Mouse (Mus musculus) frontal cortex, postnatal 14 days (tissue): ENCODE data around the gene Ppp1r1a.

Experiments used
- DNase-seq, 2 experiments: peaks; one replicate each; pipeline ENCODE4 v3.0.0; 2022; ENCODE audit warnings: low spot score in 2 of 2

Ppp1r1a gene

DNA sequence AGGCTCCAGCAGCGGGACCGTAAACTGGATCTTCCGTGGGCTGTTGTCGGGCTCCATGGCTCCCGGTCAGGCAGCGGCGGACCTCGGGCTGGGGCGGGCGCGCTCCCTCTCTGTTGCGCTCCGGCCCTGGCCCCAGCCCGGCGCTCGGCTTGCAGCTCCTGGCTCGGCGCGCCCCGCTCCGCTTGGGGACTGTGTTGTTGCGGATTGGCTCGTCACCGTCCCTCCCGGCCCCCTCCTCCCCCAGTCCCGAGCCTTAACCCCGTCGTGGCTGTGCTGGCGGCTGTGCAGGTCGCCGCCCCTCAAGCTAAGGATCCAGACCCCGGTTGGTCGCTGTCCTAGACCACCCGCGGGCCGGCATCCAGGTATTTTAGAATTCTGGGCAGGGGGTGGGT, at the start of gene Ppp1r1a:
Gene Ppp1r1a, minus strand, starts transcription at position 182 of the 392 bp plus-strand sequence.
- DNase-seq = peak in 1 of 2 experiments; percentile 76

DNA sequence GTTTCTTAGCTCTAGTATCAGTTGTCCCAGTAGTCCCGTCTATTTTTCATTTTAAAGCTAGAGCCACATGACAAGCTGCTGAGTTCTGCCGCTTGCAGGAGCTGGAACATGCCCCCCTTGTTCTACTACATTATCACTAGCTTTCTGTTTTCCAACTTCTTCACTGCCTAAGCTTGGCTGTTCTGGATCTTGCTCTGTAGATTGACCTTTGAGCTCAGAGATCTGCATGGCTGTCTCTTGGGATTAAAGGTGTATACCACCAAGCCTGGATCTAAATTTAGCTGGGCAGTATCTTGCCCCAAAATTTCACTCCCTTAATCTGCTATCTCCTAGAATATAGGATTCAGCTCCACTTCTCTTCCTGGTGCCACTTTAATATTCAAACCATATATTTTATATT, 48.1 kb upstream of the Ppp1r1a start:
- no peak for DNase-seq

GRCm38 (mm10) chr15:103564981-103565380, 27.2 kb upstream of the Ppp1r1a start, which contains the start of gene Glycam1:
Gene Glycam1 (minus strand): TSS chr15:103565081.
- DNase-seq = no peak

DNA sequence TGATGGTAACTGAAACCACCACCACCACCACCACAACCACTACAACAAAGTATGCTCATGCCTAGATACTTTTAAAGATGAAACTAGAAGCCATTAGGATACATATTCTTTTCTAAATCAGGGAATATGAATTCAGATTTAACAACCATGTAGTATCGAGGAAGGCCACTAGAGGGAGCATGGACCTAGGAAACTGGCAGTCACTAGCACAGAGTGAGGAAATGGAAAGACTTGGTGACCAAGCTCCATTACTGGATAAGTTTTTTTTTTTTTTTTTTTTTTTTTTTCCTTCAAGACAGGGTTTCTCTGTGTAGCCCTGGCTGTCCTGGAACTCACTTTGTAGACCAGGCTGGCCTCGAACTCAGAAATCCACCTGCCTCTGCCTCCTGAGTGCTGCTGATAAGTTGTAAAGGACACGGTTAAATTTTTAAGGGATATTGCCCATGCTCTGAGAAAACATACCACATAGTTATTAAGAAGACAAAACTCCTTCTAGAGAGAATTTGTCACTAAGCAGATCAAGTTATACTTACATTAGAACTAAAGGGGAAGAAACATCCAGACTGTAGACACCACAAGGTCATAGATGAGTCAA, 14.4 kb upstream of the Ppp1r1a start:
- DNase-seq = peak in 1 of 2 experiments; percentile 17

DNA sequence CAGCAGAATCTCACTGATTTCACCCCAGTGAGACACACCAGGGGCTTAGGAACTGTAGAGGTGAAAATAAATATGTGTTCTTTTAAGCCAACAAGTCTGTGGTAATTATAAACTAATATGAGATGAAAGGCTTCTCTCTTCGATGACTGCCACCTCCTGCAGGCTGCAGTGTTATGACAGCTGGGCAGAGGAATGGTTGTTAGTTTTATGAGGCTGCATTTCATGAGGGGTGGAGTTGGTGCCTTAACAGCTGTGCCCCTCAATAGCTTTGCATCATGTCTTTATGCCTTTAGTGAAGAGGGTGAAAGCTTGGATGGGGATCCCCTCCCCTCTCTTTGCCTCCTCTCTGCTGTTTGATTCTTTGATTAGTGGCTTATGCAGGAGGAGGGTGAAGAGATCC, 13.2 kb upstream of the Ppp1r1a start:
- no peak for DNase-seq

DNA sequence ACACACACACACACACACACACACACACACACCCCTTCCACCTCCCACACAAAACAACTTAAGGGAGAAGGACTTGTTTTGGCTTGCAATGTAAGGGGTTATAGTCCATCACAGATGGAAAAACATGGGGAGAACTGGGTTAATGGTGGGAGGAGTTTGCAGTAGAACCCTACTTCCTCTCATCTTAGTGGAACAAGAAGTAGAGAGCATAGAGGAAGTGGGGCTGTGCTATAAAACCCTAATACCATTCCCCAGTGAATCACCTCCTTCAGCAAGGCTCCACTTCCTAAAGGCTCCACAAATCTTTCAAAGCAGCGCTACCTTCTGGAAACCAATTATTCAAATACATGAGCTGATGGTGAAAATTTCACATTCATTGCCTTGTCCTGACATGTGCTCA, 11.7 kb upstream of the Ppp1r1a start:
- no peak for DNase-seq

GRCm38 (mm10) chr15:103547983-103548382, 10.2 kb upstream of the Ppp1r1a start:
- no peak for DNase-seq

DNA sequence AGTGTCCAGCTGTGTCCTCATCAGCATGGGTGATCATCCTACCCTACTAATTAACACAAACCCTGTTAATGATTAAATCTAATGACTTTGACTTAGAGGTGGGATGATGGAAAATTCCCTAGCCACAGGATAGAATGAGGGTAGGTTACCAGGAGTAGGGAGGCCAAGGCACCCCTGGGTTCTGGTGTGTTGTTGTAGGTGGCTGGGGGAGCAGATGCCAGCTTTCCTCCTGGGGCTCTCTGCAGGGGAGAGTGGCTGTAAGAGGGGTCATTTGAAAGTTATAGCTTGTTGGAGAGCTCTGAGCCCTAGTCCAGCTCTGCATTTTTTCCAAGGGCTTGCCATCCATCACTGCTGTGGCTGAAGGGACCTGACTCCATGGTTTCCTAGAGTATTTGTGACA, 4.7 kb upstream of the Ppp1r1a start:
- peak in 1 of 2 experiments; percentile 0 for DNase-seq

GRCm38 (mm10) chr15:103540646-103541045, 2.8 kb upstream of the Ppp1r1a start:
- no peak for DNase-seq

DNA sequence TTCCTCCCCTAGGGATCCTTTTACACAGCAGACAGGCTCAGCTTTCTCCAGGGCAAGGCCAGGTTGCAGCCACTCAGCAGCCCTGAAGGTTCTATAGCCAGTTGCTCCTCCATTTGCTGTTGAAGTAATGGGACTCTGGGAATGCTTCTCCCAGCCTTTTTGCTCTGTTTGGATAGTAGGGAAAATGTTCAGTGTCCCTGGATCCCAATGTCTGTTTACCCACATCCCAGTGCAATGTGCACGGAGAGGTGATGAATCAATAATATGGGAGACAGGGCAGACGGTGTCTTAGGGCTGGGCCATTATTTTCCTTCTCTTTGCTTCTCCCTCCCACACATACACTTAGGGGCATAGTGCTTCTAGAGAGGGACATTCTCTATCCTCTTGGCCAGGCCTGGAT, 1.5 kb upstream of the Ppp1r1a start:
- DNase-seq = peak in 1 of 2 experiments; percentile 2

DNA sequence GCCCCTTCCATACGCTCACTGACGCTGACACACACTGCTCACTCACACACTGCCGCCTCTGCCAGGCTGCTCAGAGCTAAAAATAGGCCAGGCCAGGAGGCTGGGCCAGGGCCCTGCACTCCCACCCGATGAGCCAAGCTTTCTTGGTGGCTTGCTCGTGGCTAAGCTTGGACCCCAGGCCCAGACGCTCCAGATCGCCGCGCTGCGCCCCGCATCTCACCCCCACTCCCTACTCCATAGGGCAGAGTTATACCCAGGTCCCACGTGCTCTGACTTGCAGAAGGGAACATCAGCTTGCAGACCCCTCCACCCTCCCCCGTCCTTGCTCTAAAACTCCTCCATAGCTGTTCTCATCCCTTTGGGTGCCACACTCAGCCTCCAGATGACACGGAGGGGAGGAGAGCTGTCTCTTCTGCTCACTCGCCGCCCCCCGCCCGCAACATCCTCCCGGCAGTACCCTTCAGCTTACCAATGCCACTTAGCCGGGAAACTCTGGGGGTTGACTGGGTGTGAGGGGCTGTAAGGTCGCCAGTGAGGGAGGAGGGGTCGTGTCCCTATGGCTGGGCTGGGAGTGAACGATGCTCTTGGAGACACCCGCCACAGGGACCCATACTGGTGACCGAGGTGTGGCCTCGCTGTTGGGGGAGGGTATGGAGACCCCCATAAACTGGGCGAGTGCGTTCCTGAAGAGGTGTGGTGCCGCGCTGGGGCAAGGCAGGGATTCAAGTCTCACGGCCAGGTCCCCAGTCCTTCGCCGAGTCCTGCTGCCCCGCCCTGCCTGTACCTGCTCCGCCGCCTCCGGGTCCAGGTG, 587 bp downstream of the Ppp1r1a start:
- DNase-seq = no peak

DNA sequence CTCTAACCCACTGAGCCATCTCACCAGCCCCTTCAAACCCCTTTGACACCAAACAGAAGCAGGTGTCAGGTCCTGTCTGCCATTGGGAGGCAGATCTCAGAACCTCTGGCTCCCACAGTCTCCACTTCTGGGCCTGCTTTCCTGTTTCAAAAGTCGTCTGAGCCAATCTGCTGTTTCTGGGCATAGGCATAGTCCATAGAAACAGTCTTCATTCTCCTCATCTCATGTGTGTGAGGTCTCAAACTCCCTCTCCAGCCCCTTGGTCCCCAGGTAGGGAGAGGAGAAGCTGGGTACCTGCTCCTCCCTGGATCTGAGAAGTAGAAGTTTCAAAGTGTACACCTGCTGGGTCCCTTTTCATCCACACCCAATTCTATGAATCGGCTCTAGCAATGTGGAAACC, 1.3 kb downstream of the Ppp1r1a start:
- no peak for DNase-seq

GRCm38 (mm10) chr15:103535786-103536185, 2.0 kb downstream of the Ppp1r1a start:
- DNase-seq = no peak

DNA sequence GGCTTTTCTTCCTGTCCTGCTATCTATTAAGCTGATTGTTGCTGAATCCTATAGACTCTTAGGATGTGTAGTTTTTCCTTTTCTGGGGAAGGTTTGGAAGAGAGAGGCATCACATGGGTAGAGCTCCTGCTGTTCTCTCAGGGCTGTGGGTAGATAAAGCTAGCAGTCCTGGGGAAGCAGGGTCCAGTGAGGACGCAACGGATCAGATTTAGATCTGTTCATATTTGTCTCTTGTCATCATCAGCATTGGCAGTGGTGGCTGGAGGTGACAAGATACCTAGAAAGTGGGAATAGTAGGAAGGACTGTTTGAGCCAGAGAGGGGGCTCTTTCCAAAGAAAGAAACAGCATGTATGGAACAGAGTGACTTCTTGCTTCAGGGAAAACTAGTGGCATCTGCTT, 2.8 kb downstream of the Ppp1r1a start:
- DNase-seq = no peak

- no peak for DNase-seq
These were observed 3.7 kb downstream of the Ppp1r1a start for GRCm38 (mm10) chr15:103534054-103534620.

DNA sequence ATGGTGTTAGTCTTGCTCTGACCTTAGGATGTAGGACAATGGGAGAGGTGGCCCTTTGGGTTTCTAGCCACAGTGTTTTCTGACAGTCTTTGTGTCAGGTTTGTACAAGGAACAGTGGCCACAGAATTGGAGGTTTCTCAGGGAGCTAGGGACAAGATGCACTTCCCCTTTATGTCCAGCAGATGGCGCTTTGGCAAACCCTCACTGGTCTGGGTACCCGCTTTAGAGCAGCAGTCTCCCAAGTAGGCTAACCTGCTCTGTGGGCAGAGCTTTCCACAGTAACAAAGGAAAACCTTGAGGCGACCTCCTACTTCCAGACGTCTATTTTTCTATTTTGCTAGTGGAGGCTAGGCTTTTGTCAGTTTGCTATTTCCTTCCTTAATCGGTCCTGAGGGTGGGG, 7.4 kb downstream of the Ppp1r1a start:
- peak; percentile 62 to 71 for DNase-seq

DNA sequence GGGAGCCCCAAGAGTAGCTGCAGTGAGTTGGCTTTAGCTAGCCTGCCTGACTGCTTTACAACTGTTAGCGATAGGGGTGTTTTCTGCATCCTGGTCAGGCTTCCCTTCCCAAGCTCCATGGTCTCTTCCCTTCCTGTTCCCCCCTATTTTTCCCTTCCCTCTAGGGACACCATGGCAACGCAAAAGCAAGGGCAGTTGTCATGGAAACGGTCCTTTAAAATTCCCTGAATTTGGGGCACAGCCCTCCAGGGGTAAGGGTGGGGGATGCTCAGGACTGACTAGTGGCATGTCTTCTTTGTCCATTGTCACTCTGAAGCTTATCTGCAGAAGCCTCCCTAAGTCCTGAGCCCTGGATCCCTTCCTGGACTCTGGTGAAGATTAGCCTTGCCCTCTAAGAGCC, 14.6 kb downstream of the Ppp1r1a start:
- DNase-seq = no peak

DNA sequence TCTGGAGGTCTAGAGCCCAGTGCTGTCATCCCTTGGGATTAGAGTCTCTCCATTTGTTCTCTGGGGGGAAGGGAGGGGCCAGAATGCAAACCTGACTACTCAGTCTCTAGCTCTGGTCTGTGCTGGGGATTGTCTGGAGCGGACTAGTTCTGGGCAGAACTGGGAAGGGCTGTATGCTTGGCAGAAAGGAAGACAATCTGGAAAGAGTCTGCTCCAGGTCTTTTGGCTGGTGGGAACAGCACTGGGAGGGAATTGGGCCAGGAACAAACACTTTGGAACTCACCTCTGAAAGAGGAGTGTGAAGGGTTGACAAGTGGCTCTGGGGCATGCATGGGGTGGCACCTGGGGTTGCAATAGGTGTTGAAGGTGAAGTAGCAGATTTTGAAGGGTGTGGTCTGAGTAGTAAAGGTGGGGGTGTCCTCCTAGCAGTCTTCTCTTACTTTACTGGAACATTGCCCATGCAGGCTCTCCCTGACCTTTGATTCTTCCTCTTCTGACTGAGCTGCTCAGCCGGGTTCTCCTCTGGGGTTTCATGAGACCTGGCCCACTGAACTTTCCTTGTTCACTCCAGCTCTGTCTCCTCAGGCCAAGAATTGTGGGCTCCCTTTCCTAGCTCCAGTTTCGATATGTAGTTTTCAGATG, 15.2 kb downstream of the Ppp1r1a start:
- no peak for DNase-seq

DNA sequence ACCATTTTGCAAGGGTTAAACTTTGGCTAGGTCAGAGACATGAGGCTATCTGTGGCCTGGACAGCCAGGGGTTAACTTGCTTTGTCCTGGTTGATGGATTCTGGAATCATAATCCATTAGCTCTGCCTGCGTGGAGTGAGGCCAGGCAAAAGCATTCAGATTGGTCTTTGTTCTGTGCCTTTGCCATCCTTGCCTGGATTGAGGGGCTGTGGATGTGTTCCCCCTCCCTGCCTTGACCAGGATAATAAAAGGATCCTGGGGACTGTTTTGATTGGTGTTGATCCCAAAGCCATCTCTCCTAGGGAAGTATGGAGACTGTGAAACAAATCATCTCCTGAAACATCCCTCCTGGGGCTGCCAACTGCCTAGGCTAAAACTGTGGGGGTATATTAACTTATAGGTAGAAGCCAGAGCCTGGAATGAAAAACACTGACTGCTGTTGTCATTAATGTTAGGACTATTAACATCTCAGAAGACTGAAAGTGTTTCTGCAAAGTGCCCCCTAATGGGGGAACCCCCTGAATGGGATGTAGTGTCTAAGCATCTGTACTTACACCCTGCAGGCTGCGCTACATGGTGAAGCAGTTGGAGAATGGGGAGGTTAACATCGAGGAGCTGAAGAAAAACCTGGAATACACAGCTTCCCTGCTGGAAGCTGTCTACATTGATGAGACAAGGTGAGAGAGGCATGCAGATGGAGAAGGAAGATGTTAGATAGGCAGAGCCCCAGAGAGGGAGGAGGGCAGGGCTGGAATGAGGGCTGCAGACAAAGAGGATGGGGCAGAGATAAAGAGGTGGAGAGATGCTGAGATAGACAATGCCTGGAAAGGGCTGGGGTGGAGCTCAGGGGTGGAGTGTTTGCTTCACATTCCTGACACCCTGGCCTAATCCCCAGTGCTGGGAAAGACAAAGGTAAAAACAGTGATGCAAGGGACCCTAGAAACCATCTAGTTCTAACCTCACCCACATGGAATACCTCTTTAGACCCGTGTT, 18.1 kb downstream of the Ppp1r1a start:
- no peak for DNase-seq

GRCm38 (mm10) chr15:103518600-103519385, 19.0 kb downstream of the Ppp1r1a start:
- no peak for DNase-seq
